Mouse (Mus musculus): ENCODE measurements around the gene 4833439L19Rik.
A peak's percentile ranks its signal among the peaks of the same experiment; 100 is the strongest.

The 4833439L19Rik gene

DNA sequence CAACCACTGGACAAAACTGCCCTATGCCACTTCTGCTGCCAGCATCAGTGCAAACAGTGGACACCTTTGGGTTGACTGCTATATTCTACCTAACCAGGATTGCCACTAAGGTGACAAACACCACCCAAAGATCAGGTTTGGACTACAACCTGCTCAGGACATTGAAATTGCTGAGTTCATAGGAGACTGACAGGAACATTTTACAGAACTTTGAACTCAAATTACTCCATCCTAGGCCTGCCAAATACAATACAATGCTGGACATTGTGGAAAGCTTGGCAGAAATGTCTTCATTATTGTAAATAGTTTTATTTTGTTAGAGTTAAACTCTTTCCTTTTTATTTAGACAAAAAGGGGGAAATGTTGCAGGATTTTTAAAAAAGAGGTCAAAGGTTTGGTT lies 44.1 kb downstream of the 4833439L19Rik start:
- DNase-seq (ENCODE audit: extremely low spot score, low spot score), result no peak

DNA sequence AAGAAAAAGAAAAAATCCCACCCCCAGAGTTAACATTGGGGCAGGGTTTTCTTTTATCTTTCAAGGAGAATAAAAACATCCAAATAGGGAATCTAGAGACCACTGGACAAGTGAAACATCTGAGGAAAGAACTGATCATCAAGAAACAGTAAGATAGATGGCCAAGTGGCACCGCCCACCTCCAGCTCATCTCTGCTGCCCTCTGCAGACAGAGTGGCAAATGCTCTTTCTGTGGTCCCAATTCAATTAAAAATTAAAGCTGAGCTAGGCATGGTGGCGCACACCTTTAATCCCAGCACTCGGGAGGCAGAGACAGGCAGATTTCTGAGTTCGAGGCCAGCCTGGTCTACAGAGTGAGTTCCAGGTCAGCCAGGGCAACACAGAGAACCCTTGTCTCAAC lies 45.0 kb downstream of the 4833439L19Rik start:
- no peak for DNase-seq (ENCODE audit: extremely low spot score, low spot score)

DNA sequence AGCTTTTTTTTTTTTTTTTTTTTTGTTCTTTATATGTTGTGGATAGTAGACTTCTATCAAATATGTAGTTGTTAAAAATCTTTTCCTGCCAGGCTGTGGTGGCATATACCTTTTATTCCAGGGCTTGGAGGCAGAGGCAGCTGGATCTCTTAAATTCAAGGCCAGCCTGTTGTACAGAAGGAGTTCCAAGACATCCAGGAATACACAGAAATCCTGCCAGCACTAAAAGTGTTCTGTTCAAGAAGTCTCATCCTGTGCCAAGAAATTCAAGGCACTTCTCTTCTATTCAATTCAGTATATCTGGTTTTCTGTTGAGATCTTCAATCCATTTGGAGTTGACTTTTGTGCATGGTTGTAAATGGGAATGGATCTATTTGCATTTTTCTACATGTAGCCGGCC lies 59.3 kb downstream of the 4833439L19Rik start:
- no peak for DNase-seq (ENCODE audit: extremely low spot score, low spot score)

DNA sequence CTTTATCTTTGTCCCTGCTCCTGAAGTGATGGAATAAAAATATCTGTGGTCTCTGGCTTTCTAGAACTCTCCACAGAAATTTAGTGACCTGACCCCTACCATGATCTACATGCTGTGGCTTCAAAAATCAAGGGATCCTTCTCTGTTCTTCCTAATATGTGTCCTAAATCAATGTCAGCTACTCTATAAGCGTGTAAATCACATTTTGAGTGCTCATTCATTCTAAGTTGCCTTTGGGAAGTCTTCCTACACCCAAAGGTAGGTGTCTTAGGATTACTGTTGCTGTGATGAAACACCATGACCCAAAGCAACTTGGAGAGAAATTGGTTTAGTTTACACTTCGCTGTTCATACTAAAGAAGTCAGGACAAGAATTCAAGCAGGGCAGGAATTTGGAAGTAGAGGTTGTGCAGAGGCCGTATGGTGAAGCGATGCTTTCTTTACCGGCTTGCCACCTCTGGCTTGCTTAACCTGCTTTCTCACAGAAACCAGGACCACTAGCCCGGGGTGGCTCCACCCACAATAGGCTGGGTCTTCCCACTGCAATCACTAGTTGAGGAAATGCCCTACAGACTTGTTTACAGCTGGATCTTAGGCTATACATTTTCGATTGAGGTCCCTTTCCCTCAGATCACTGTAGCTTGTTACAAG lies 60.5 kb downstream of the 4833439L19Rik start:
- DNase-seq (ENCODE audit: extremely low spot score, low spot score), result peak; percentile 19

DNA sequence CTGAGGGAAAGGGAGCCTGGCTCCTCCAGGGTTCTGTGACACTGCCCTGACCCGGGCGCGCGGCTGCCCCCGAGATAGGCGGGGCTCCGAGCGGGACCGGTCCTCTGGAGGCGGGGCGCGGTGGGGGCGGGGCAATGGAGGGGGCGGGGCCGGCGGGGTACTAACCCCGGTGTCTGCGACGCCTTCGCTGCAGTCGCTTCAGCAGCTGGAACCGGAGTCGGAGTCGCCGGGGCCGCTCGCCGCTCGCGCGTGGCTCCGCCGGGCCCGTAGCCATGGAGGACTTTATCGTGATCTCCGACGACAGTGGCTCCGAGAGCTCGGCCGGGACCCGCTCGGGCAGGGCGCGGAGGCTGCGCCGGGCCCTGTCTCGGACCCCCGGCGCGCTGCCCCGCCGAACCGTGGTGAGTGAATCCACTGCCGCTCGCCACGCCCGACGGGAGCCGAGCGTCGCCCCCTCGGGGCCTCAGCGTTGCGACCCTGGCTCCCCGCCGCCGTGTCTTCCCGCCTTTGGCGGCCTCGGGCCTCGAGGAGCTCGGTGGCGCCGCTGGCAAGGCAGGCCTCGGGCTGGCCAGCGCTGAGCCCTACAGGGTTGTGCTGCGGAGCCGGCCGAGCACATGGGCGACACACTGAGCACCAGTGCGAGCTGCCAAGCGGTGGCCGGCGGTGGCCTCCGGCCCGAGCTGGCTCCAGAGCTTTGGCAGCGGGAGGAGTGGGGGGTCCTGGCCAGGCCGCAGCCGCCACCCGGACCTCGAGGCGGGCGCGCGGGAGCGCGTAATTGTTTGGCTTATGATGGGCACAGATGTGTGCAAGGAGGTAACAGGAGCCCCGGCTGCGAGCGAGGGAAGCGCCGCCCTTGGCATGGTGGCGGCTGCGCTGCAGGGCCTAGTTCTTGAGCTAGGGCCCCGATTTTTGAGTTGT lies 61.4 kb downstream of the 4833439L19Rik start, which contains the start of gene Simc1:
TSS of gene Simc1 (plus strand) at position 176 of the 918 bp plus-strand sequence.
- DNase-seq (ENCODE audit: extremely low spot score, low spot score), result peak; percentile 85

DNA sequence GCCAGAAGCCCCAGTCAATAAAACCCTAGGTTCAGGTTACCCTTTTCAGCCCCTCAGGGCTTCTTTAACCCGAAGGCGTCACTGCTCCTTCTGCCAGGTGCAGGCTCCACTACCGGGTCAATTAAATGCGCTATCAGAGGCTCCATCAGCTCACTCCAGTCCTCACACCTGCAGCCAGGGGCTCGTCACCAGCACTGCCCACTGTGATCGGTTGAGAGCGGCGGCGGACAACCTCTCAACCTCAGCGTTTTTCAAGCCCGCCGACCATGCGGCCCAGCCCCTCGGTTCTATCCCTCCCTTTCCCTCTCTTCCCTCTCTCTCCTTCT lies 62.0 kb downstream of the 4833439L19Rik start:
- no peak for DNase-seq (ENCODE audit: extremely low spot score, low spot score)

DNA sequence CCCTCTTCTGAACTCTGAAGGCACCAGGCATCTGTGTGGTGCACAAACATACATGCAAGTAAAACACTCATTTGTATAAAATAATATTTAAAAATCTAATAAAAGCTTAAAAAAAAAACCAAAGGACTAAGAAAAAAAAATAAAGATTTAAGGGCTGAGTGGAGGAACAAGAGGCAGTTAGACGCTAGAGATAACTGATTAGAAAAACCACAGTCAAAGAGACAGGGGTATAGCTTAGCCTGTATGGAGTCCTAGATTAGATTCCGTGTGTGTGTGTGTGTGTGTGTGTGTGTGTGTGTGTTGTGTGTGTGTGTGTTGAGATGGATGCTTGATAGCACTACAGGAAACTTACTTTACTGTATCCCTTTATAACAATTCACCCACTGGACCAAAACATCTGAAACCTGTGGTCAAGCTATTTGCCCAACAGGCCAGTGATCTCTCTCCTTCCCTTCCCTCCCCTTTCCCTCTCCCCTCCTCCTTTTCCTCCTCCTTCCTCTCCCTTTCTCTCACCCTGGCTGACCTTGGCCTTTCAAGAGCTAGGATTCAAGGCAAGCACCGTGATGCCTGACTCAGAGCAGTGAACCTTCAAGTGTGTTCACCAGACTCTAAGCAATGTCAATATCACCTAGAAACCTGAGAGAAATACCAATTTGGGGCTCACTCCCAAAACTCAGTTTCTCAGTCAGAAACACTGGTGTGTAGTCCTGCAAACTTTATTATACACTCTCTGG lies 63.1 kb downstream of the 4833439L19Rik start:
- DNase-seq (ENCODE audit: extremely low spot score, low spot score), result no peak

DNA sequence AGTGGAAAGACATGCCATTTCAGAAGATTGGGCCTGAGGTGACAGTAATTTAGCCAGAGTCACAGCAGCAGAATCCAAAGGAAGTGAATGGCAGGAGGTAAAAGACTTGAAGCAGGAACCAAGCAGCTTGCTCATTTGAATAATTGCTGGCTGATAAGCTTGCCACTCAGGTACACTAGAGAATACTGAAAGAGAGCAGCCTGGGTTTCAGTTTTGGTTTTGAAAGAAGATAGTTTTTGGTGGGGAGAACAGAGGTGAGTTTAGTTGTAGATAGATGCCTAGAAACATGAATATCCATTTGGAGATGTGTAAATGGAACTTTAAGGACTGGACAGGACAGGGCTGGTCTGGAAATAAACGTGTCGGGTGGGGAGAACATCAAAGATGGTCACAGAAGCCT lies 63.9 kb downstream of the 4833439L19Rik start:
- DNase-seq (ENCODE audit: extremely low spot score, low spot score), result no peak
